Mouse (Mus musculus): ENCODE measurements around the gene Zfp420. TPM values are rescaled to one million over a fixed set of nuclear protein-coding genes. Genes with fewer than 3 reads are reported as not detected.
A peak's percentile ranks its signal among the peaks of the same experiment; 100 is the strongest.

The Zfp420 gene
- polyA plus RNA-seq, 1 experiment from 2014 or later: 23.4 TPM

DNA sequence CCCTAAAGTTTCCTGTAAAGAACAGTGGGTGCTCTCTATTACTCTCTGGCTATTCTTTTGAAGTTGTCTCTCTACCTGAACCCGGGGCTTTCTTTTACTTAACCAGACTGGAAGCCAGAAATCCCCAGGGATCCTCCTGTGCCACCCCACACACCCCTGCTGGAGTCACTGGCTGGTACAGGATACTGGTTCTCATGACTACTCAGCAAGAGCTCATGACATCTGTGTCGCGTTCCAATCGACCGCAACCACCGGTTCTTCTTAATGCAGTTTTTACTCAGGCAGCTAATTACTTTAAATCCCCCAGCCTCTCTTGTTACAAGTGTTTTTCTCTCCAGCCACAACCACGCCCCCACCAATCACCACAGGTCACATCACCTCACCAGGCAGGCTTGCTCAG is 20.3 kb downstream of the Zfp420 start:
- 73% methylated on average over 7 of the region's 7 CpGs for WGBS
- Histone ChIP-seq H3K4me3 (replicated peaks; ENCODE audit: low read length) (no peak overlapping the region), H3K9me3 (ENCODE audit: control insufficient read depth, low read length) (peaks cover 11% of the 10 kb centered on the region), H3K4me2 (ENCODE audit: low read length) (no peak overlapping the region), H3K9ac (replicated peaks; ENCODE audit: low read depth, low read length) (no peak overlapping the region), H3K4me1 (replicated peaks; ENCODE audit: control insufficient read depth, insufficient read depth, low read length) (no peaks in the 10 kb centered on the region), H3K27me3 (replicated peaks; ENCODE audit: control insufficient read depth, insufficient read depth, low read length) (no peaks in the 10 kb centered on the region), H3K27ac (ENCODE audit: low read length) (no peak overlapping the region), H3K36me3 (ENCODE audit: control insufficient read depth, insufficient read depth) (peaks cover 17% of the 10 kb centered on the region)
- no peak for ATAC-seq

DNA sequence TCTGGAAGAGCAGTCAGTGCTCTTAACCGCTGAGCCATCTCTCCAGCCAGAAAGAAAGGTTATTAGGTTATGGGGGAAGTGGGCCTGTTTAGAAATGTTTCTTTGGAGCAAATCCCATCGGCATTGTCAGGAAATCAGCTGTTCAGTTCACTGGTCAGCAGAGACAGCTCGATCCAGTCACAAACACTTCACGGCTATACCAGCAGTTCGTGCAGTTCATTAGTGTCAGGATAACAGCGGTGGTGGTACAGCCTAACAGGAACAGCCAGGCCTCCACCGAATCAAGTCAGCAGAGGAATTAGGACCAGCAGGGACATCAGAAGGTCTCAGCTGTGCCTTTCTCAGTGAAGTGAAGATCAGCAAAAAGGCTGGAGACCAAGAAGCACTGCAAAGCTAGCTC is 21.1 kb downstream of the Zfp420 start:
- H3K4me2 ChIP-seq (ENCODE audit: low read length): no peak overlapping the region

DNA sequence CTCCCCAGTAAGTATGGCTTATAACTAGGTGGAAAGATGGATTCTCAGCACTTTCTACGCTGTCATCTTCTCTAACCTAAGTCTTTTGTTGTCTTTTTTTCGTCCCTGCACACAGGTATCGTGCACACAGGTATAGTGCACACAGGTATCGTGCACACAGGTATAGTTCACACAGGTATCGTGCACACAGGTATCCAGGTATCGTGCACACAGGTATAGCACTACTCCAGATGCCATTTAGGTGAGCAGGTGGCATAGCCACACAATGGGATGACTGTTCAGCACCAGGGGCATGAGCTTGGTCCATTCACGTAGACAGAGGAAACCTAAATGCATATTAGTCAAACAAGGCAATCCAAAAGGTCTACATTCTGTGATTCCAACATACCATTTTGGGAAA is 30.7 kb downstream of the Zfp420 start:
- 95% methylated on average over 7 of the region's 7 CpGs for WGBS
- ATAC-seq: no peak
- Histone ChIP-seq H3K27ac (ENCODE audit: low read length) (no peak overlapping the region), H3K4me1 (replicated peaks; ENCODE audit: control insufficient read depth, insufficient read depth, low read length) (no peaks in the 10 kb centered on the region), H3K27me3 (replicated peaks; ENCODE audit: control insufficient read depth, insufficient read depth, low read length) (no peaks in the 10 kb centered on the region), H3K9me3 (ENCODE audit: control insufficient read depth, low read length) (peaks cover 33% of the 10 kb centered on the region), H3K9ac (replicated peaks; ENCODE audit: low read depth, low read length) (no peak overlapping the region), H3K4me2 (ENCODE audit: low read length) (no peak overlapping the region), H3K36me3 (ENCODE audit: control insufficient read depth, insufficient read depth) (peaks cover 56% of the 10 kb centered on the region), H3K4me3 (replicated peaks; ENCODE audit: low read length) (no peak overlapping the region)

More for the DNA sequence above, 21.1 kb downstream of the Zfp420 start:
- Histone ChIP-seq H3K4me1 (replicated peaks; ENCODE audit: control insufficient read depth, insufficient read depth, low read length) (no peaks in the 10 kb centered on the region), H3K4me3 (replicated peaks; ENCODE audit: low read length) (no peak overlapping the region), H3K36me3 (ENCODE audit: control insufficient read depth, insufficient read depth) (peaks cover 8% of the 10 kb centered on the region), H3K27me3 (replicated peaks; ENCODE audit: control insufficient read depth, insufficient read depth, low read length) (no peaks in the 10 kb centered on the region), H3K27ac (ENCODE audit: low read length) (no peak overlapping the region), H3K9me3 (ENCODE audit: control insufficient read depth, low read length) (peaks cover 2% of the 10 kb centered on the region), H3K9ac (replicated peaks; ENCODE audit: low read depth, low read length) (no peak overlapping the region)
- no peak for ATAC-seq
- 88% methylated on average over 7 of the region's 7 CpGs for WGBS

DNA sequence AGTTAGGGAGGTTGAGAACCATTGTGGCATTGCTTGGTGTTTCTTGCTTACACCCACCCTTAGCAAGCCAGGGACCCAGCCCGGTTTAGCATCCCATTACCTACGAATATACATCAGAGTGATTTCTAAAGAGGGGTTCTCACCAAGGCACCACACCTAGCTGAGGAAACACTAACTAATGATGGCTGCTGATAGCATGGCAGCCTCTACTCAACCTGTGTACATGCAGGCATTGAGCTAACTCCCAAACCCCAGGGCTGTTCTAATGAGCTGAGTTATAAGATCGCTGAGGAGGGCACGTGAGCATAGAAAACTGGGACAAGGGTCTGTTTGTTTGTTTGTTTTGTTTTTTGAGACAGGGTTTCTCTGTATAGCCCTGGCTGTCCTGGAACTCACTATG is 33.0 kb downstream of the Zfp420 start:
- Histone ChIP-seq H3K4me1 (replicated peaks; ENCODE audit: control insufficient read depth, insufficient read depth, low read length) (no peaks in the 10 kb centered on the region), H3K27me3 (replicated peaks; ENCODE audit: control insufficient read depth, insufficient read depth, low read length) (no peaks in the 10 kb centered on the region), H3K4me3 (replicated peaks; ENCODE audit: low read length) (no peak overlapping the region), H3K27ac (ENCODE audit: low read length) (no peak overlapping the region), H3K4me2 (ENCODE audit: low read length) (no peak overlapping the region), H3K9me3 (ENCODE audit: control insufficient read depth, low read length) (peaks cover 30% of the 10 kb centered on the region), H3K36me3 (ENCODE audit: control insufficient read depth, insufficient read depth) (peaks cover 72% of the 10 kb centered on the region), H3K9ac (replicated peaks; ENCODE audit: low read depth, low read length) (no peak overlapping the region)
- WGBS: 98% methylated on average over 4 of the region's 4 CpGs
- no peak for ATAC-seq

DNA sequence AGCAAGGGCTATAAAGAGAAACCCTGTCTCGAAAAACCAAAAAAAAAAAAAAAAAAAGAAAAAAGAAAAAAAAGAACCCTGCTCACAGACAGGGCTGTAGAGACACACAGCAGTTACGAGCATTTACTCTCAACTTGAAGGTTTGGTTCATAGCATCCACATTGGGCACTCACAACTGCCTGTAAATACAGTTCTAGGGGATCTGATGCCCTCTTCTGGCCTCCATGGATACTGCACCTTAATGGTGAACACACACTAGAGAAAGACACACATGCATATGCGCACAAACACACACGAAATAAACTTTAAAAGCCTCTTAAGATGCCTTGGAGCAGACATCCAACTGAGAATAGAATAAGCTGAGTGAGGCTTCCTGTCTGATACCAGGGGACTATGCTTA is 38.6 kb downstream of the Zfp420 start:
- H3K4me2 ChIP-seq (ENCODE audit: low read length): no peak overlapping the region
- peaks cover 27% of the 10 kb centered on the region for H3K9me3 ChIP-seq (ENCODE audit: control insufficient read depth, low read length)
- no peak overlapping the region for H3K4me3 ChIP-seq (replicated peaks; ENCODE audit: low read length)
- no peak overlapping the region for H3K27ac ChIP-seq (ENCODE audit: low read length)
- no peak for ATAC-seq
- 97% methylated on average over 4 of the region's 4 CpGs for WGBS
- H3K9ac ChIP-seq (replicated peaks; ENCODE audit: low read depth, low read length): no peak overlapping the region
- no peaks in the 10 kb centered on the region for H3K27me3 ChIP-seq (replicated peaks; ENCODE audit: control insufficient read depth, insufficient read depth, low read length)
- H3K4me1 ChIP-seq (replicated peaks; ENCODE audit: control insufficient read depth, insufficient read depth, low read length): no peaks in the 10 kb centered on the region
- H3K36me3 ChIP-seq (ENCODE audit: control insufficient read depth, insufficient read depth): peaks cover 65% of the 10 kb centered on the region

DNA sequence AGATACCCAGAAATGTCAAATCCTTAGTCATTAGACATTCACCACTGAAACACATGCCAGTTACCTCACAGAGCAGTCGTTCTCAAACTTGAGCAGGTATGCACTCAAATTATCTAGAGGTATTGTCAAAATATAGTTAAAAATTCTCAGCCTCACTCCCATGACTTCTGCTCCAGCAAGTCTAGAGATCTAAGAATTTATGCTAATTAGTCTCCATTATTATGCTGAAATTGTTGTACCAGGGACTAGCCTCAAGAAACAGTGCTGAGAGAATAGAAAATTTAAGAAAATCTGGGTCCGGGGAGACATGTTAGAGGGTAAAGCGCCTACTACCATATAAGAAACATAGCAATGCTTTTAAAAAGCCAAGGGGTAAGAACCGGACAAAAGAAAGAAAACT is 44.3 kb downstream of the Zfp420 start:
- no peak overlapping the region for H3K9ac ChIP-seq (replicated peaks; ENCODE audit: low read depth, low read length)
- H3K36me3 ChIP-seq (ENCODE audit: control insufficient read depth, insufficient read depth): peaks cover 14% of the 10 kb centered on the region
- no peak overlapping the region for H3K4me2 ChIP-seq (ENCODE audit: low read length)
- H3K27ac ChIP-seq (ENCODE audit: low read length): no peak overlapping the region
- no peaks in the 10 kb centered on the region for H3K9me3 ChIP-seq (ENCODE audit: control insufficient read depth, low read length)
- H3K27me3 ChIP-seq (replicated peaks; ENCODE audit: control insufficient read depth, insufficient read depth, low read length): no peaks in the 10 kb centered on the region
- H3K4me1 ChIP-seq (replicated peaks; ENCODE audit: control insufficient read depth, insufficient read depth, low read length): peaks cover 6% of the 10 kb centered on the region
- H3K4me3 ChIP-seq (replicated peaks; ENCODE audit: low read length): no peak overlapping the region
- WGBS: 91% methylated on average over 4 of the region's 4 CpGs
- no peak for ATAC-seq

DNA sequence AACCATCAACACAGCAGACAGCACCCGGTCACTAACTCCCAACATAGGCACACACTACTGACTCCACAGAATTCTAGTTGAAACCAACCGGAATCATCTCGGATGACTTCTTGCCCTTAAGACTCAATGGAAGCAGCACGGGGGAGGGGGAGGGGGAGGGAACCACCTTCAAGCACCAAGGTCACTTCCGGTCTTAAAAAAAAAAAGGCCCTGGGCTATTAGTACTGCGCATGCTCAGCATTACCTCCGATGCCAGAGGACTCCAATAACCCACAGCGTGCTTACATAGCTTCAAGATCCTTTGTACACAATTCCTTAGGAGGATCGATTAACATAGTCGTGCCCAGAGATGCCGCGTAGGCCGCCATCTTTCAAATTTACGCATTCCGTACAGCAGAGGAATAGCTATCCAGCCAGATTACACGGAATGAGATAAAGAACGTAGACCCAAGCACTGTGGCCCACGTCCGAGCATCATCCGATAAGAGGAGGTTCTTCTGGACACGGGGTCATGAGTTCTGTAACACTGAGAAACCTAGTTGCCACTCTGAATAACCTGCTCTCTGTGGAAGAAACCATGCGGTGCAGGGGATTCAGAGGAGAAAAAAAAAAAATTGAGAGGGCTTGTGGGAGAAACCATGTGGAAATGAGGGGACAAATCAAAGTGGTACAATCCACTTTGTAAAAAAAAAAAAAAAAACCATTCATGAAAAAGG is 46.3 kb downstream of the Zfp420 start, which contains the start of gene Zfp27:
Zfp27 (minus strand) TSS at position 607 of the 716 bp plus-strand sequence.
- no peaks in the 10 kb centered on the region for H3K9me3 ChIP-seq (ENCODE audit: control insufficient read depth, low read length)
- peak; percentile 87 for ATAC-seq
- H3K9ac ChIP-seq (replicated peaks; ENCODE audit: low read depth, low read length): peak within 1 kb of the TSS; percentile 70
- peak within 1 kb of the TSS; percentile 59 for H3K4me2 ChIP-seq (ENCODE audit: low read length)
- peaks cover 21% of the 10 kb centered on the region for H3K4me1 ChIP-seq (replicated peaks; ENCODE audit: control insufficient read depth, insufficient read depth, low read length)
- peak within 1 kb of the TSS; percentile 53 for H3K4me3 ChIP-seq (replicated peaks; ENCODE audit: low read length)
- 0% methylated on average over 22 of the region's 22 CpGs for WGBS
- H3K27ac ChIP-seq (ENCODE audit: low read length): peak within 1 kb of the TSS; percentile 99
- H3K27me3 ChIP-seq (replicated peaks; ENCODE audit: control insufficient read depth, insufficient read depth, low read length): no peaks in the 10 kb centered on the region
- H3K36me3 ChIP-seq (ENCODE audit: control insufficient read depth, insufficient read depth): peaks cover 4% of the 10 kb centered on the region; the same call in 1 of the 2 replicates

DNA sequence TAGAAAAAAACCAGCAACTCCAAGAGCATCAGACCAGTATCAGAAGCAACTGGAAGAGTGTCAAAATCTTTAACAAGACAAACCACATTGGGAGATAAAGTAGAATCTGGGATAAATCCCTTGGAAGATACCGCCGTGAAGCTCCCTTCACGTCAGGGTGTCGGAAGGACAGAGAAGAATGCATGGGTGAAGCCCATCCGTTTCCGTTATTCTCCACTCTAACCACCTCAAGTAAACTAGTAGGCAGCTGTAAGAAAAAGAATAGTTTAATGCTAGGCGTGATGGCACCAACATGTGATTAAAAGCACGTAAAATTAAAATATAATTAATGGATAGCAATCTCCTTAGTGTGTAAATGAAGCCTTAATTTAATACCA is 46.9 kb downstream of the Zfp420 start:
- peak overlapping the region; percentile 59 for H3K4me2 ChIP-seq (ENCODE audit: low read length)
- H3K4me1 ChIP-seq (replicated peaks; ENCODE audit: control insufficient read depth, insufficient read depth, low read length): peaks cover 21% of the 10 kb centered on the region
- no peak for ATAC-seq
- 15% methylated on average over 8 of the region's 8 CpGs for WGBS
- peak overlapping the region; percentile 53 for H3K4me3 ChIP-seq (replicated peaks; ENCODE audit: low read length)
- peaks cover under 1% of the 10 kb centered on the region; the same call in 1 of the 2 replicates for H3K36me3 ChIP-seq (ENCODE audit: control insufficient read depth, insufficient read depth)
- H3K9ac ChIP-seq (replicated peaks; ENCODE audit: low read depth, low read length): peak overlapping the region; percentile 70
- H3K27ac ChIP-seq (ENCODE audit: low read length): peak overlapping the region; percentile 99
- H3K9me3 ChIP-seq (ENCODE audit: control insufficient read depth, low read length): no peaks in the 10 kb centered on the region
- no peaks in the 10 kb centered on the region for H3K27me3 ChIP-seq (replicated peaks; ENCODE audit: control insufficient read depth, insufficient read depth, low read length)

DNA sequence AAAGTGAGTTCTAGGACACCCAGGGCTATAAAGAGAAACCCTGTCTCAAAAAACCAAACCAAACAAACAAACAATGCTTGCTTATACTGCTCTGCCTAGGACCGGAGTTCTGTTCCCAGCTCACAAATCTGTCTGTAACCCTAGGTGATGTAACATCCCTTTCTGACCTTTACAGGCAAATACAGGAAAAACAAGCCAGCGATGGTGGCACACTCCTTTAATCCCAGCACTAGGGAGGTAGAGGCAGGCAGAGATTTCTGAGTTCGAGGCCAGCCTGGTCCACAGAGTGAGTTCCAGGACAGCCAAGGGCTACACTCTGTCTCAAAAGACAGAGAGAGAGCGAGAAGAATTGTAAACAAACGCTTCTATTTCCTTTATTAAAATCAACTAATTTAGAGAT is 47.4 kb downstream of the Zfp420 start:
- Histone ChIP-seq H3K9ac (replicated peaks; ENCODE audit: low read depth, low read length) (no peak overlapping the region), H3K36me3 (ENCODE audit: control insufficient read depth, insufficient read depth) (peaks cover 3% of the 10 kb centered on the region; the same call in 1 of the 2 replicates), H3K27ac (ENCODE audit: low read length) (peak overlapping the region; percentile 99), H3K4me1 (replicated peaks; ENCODE audit: control insufficient read depth, insufficient read depth, low read length) (peaks cover 21% of the 10 kb centered on the region), H3K9me3 (ENCODE audit: control insufficient read depth, low read length) (no peaks in the 10 kb centered on the region), H3K4me2 (ENCODE audit: low read length) (peak overlapping the region; percentile 59), H3K4me3 (replicated peaks; ENCODE audit: low read length) (no peak overlapping the region), H3K27me3 (replicated peaks; ENCODE audit: control insufficient read depth, insufficient read depth, low read length) (no peaks in the 10 kb centered on the region)
- WGBS: 91% methylated on average over 5 of the region's 5 CpGs
- no peak for ATAC-seq
